Mouse (Mus musculus): ENCODE data around the gene Cmss1.

- no peak for TF ChIP-seq CTCF (IDR thresholded peaks at IDR 0.05; ENCODE audit: low read depth, low read length)
- no peak for TF ChIP-seq EP300 (IDR thresholded peaks at IDR 0.05; ENCODE audit: insufficient read depth, low read depth, low read length)
These were observed 339.6 kb downstream of the Cmss1 start for GRCm38 (mm10) chr16:57267068-57267467.

Measured in ES-Bruce4 (cell line).